Mouse (Mus musculus) liver, embryonic 14.5 days (tissue): Measurements from ENCODE around the gene Ddx6.
A peak's percentile ranks its signal among the peaks of the same experiment; 100 is the strongest.

ENCODE experiments used
- CTCF ChIP-seq: IDR thresholded peaks from 2 replicates; pipeline ENCODE4 v1.5.1; 2016; ENCODE audit warnings: antibody characterized with exemption, low read depth, control low read depth
- EP300 ChIP-seq: IDR thresholded peaks from 2 replicates; pipeline ENCODE4 v1.6.1; 2016; ENCODE audit warnings: antibody characterized with exemption, low read depth

DNA sequence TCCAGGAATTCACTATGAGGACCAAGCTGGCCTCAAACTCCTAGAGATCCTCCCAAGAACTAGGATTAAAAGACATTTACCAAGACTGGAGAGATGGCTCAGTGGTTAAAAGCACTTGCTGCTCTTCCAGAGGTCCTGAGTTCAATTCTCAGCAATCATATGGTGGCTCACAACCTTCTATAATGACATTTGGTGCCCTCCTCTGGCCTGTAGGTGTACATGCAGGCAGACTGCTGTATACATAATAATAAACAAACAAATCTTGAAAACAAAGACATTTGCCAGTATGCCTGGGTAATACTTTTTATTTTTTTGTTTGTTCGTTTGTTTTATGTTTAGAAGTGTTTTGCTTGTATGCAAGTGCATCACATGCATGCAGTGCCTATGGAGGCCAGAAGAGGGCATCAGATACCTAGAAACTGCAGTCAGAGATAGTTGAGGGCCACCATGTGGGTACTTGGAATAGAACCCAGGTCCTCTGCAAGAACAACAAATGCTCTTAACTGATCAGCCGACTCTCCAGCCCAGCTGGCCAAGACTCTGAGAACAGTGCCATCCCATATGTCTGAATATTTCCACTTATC is 73.7 kb downstream of the Ddx6 start:
- TF ChIP-seq CTCF (peak; percentile 43), EP300 (no peak)
